Mouse (Mus musculus) liver, postnatal 0 days (tissue): ENCODE data around the gene Slc6a6.

Experiments used
- CTCF ChIP-seq: sonication (generic); IDR thresholded peaks from 2 replicates; pipeline ENCODE4 v1.5.1; 2016; ENCODE audit warnings: antibody characterized with exemption, low read depth
- EP300 ChIP-seq: IDR thresholded peaks from 2 replicates; pipeline ENCODE4 v1.6.1; 2016; ENCODE audit warnings: antibody characterized with exemption, low read depth, mild to moderate bottlenecking

DNA sequence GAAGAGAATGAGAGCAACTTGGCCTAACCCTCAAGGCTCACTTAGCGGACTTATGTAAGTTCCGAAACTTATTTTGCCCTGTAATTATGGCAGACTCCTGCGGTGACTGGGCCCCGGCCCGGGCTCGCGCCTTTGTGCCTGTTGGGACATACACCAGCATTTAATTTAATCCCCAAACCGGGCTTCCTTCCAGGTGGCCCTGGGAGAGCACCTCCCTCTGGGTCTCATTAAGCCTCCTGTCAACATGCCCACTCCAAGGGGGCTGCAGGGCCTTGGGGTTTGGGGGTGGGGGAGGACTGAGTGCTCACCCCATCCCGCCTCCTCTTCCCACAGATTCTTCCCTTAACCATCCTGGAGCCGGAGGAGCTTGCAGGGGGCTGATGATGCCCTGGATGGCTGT lies 37.8 kb upstream of the Slc6a6 start:
- no peak for TF ChIP-seq CTCF
- no peak for TF ChIP-seq EP300
